Mouse (Mus musculus) hindbrain, embryonic 12.5 days (tissue): Measurements from ENCODE around the gene Map2k6. TPM values are rescaled to one million over a fixed set of nuclear protein-coding genes. Genes with fewer than 3 reads are reported as not detected.

Experiments used
- ATAC-seq: fragments of 200-750 bp; cut with Nextera tagmentation; 2 replicates; pipeline ENCODE4 v1.8.0; 2017; ENCODE audit warnings: moderate TSS enrichment; ENCODE audit not compliant: low FRiP score
- H3K27ac ChIP-seq: fragments of 300-500 bp; sonication (generic); 2 replicates; pipeline ENCODE4 v1.5.1; 2016; ENCODE audit warnings: mild to moderate bottlenecking
- H3K27me3 ChIP-seq: fragments of 300-500 bp; sonication (generic); 2 replicates; pipeline ENCODE4 v1.6.1; 2016; ENCODE audit warnings: mild to moderate bottlenecking
- H3K36me3 ChIP-seq: fragments of 300-500 bp; sonication (generic); 2 replicates; pipeline ENCODE4 v1.6.1; 2016; ENCODE audit warnings: mild to moderate bottlenecking
- H3K4me1 ChIP-seq: fragments of 300-500 bp; sonication (generic); 2 replicates; pipeline ENCODE4 v1.6.1; 2016
- H3K4me2 ChIP-seq: fragments of 300-500 bp; sonication (generic); replicated peaks from 2 replicates; pipeline ENCODE4 v1.6.1; 2016; ENCODE audit warnings: mild to moderate bottlenecking
- H3K4me3 ChIP-seq: fragments of 300-500 bp; sonication (generic); 2 replicates; pipeline ENCODE4 v1.5.1; 2016; ENCODE audit warnings: mild to moderate bottlenecking
- H3K9ac ChIP-seq: fragments of 300-500 bp; sonication (generic); 2 replicates; pipeline ENCODE4 v1.6.1; 2016; ENCODE audit warnings: mild to moderate bottlenecking, moderate library complexity
- H3K9me3 ChIP-seq: fragments of 300-500 bp; sonication (generic); replicated peaks from 2 replicates; pipeline ENCODE4 v1.6.1; 2016; ENCODE audit warnings: mild to moderate bottlenecking
- WGBS: fragments of 180-500 bp; shearing (Covaris S2); methylation state at CpG from one replicate; pipeline ENCODE4 v1.1.7; 2016; 5-methylcytosine and 5-hydroxymethylcytosine counted together
- polyA plus RNA-seq: library from polyadenylated mRNA; unstranded; fragments of >200 nt; fragmentation: Nextera tagmentation; extraction: Ambion mirVana; gene quantifications from 2 replicates; pipeline ENCODE4 v1.2.1, GENCODE M21; 2016

The Map2k6 gene
- polyA plus RNA-seq, 1 experiment from 2014 or later, result 27.8 TPM

DNA sequence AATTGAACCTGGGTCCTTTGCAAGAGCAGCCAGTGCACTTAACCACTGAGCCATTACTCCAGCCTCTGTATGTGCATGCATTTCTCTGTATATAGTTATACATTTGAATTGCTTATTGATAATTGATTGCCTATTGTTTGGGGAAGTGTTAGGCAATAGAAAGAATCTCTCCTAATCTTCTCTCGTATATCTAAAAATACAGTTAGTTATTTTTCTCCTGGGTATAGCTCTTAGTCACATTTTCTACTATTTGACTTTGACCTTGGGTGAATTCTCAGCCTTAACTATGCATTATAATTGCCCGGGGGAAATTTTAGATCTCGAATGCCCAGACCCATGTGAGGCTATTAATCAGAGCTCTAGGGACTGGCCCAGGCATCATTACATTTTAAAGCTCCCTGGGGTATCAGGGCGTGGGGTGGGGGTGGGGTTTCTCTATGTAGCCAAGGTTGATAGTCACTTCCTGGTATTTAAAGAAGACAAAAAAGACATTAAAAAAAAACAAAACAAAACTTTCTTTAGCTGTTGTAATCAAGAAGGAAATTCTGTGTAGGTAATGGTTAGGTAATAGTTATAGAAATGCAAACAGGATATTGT lies 39.9 kb downstream of the Map2k6 start:
- Histone ChIP-seq H3K4me2 (no peak overlapping the region), H3K4me3 (no peak overlapping the region), H3K36me3 (0 out of 2 replicates have a peak, but pooled peaks cover 2% of the 10 kb centered on the region), H3K9ac (no peak overlapping the region), H3K4me1 (peaks cover 11% of the 10 kb centered on the region), H3K27me3 (no peaks in the 10 kb centered on the region), H3K27ac (no peak overlapping the region), H3K9me3 (0 out of 2 replicates have a peak, but pooled peaks cover 3% of the 10 kb centered on the region)
- no peak for ATAC-seq
- 63% methylated on average over 4 of the region's 4 CpGs for WGBS

DNA sequence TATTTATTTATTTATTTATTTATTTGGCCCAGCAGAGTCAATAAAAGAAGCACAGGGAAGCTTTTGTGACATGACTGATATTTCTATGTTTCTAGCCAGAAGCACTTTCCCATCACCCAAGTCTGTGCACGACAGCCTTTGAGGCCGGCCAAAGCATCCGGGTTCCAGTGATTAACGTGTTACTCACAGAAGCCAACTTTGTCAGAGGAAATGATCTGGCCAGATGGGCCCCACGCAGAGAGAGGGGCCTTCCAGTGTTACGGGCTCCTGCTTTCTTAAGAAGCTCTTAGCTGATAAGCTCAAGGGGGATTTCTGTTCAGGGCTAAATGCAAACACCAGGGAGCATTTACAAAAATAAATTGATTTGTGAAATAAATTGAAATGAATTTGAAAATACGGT lies 40.4 kb downstream of the Map2k6 start:
- no peak overlapping the region for H3K9ac ChIP-seq
- H3K9me3 ChIP-seq, result 0 out of 2 replicates have a peak, but pooled peaks cover 3% of the 10 kb centered on the region
- H3K4me2 ChIP-seq, result no peak overlapping the region
- 64% methylated on average over 7 of the region's 7 CpGs for WGBS
- ATAC-seq, result no peak
- no peak overlapping the region for H3K4me3 ChIP-seq
- 0 out of 2 replicates have a peak, but pooled peaks cover 2% of the 10 kb centered on the region for H3K36me3 ChIP-seq
- H3K27me3 ChIP-seq, result no peaks in the 10 kb centered on the region
- peaks cover 11% of the 10 kb centered on the region for H3K4me1 ChIP-seq
- H3K27ac ChIP-seq, result no peak overlapping the region

DNA sequence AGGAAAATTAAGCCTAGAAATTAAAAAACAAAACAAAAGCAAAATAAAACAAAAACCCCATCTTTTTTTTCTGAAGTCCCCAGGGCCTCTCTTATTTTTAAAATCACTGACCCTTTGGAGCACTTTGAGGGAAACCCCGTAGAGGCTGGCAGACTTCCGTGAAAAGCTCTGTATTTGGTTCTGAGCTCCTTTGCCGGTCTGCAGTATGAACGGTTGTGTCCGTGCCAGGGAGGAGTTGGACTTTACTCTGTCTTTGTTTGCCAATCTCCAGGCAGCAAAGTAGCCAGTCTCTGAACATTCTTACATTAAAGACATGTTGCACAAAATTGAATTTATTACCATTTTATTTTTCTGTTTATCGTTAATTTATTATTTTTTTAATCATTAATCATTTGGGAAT lies 45.7 kb downstream of the Map2k6 start:
- H3K36me3 ChIP-seq, result no peaks in the 10 kb centered on the region
- 0 out of 2 replicates have a peak, but pooled peaks cover 9% of the 10 kb centered on the region for H3K27me3 ChIP-seq
- H3K27ac ChIP-seq, result no peak overlapping the region
- H3K9ac ChIP-seq, result no peak overlapping the region
- no peak overlapping the region for H3K4me3 ChIP-seq
- H3K9me3 ChIP-seq, result 0 out of 2 replicates have a peak, but pooled peaks cover 3% of the 10 kb centered on the region
- no peak overlapping the region for H3K4me2 ChIP-seq
- 83% methylated on average over 6 of the region's 6 CpGs for WGBS
- no peak for ATAC-seq
- H3K4me1 ChIP-seq, result peaks cover 23% of the 10 kb centered on the region

DNA sequence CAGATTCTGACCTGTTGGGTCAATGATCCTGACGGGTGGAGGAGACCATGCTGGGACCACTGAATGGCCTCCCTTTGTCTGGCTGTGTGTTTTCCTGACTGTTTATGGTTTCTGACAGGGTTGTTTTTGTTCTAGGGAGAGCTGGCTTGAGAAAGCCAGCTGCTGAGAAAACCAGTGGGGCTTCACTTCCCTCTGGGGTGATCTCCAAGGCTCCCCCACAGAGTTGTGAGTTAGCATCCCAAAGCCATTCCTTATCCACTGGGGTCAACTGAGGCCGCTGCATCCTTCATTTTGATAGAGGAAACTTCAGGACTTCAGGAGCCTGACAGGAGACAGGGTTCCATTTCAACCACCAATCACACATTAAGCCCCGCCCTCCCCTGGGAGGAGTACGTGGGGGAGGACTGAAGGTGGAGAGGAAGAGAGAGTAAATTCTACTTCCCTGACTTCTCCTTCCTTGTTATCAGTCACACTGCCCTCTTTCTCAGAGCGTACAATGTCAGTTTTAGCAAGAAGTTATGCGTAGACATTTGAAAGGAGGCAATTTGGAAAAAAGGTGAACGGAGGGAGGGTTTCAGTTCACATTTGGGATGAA lies 49.3 kb downstream of the Map2k6 start:
- H3K4me2 ChIP-seq, result peak overlapping the region; percentile 46
- H3K4me3 ChIP-seq, result peak overlapping the region; percentile 14; the same call in 1 of the 2 replicates
- H3K9me3 ChIP-seq, result no peaks in the 10 kb centered on the region
- H3K27ac ChIP-seq, result no peak overlapping the region
- 0 out of 2 replicates have a peak, but pooled peaks cover 12% of the 10 kb centered on the region for H3K27me3 ChIP-seq
- H3K9ac ChIP-seq, result no peak overlapping the region
- H3K36me3 ChIP-seq, result no peaks in the 10 kb centered on the region
- ATAC-seq, result no peak
- WGBS, result 3% methylated on average over 7 of the region's 7 CpGs
- peaks cover 40% of the 10 kb centered on the region for H3K4me1 ChIP-seq

DNA sequence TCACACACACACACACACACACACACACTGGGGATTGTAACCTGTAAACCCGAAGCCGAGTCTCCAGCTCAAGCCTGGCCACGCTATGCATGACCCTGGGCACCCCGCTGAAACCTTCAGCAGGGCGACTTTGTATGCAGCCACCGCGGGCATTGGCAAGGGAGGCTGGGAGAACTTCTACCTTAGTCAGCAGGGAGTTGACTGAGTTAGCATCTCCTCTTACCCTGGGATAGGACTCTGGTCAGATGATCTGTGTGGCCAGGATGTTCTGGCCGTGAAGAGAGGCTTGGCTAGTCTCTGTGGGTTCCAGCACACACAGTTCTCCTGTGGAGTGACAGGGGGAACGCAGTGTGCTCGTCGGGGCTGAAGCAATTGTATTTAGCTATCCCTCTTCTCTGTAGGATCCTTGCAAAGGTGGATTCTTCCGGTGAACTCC lies 49.8 kb downstream of the Map2k6 start:
- ATAC-seq, result peak; percentile 47; the same call in 1 of the 2 replicates
- WGBS, result 1% methylated on average over 12 of the region's 12 CpGs

DNA sequence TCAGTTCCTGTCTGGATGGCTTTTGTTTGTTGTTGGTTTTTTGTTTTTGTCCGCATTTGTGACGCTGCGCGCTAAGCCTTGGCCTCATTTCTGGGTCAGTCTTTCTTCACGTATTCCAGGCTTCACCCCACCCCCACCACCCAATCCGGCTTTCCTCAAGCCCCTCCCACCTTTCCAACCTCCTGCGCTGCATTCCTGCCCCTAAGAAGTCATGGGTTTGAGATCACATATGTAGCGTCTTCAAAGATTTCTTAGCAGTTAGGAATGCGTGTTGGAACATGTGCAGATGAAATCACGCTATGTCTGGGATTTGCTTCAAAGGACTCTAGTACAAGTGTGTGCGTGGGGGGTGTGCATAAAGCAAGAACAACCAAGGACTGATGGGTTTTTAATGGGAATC lies 50.3 kb downstream of the Map2k6 start:
- Histone ChIP-seq H3K4me1 (peaks cover 40% of the 10 kb centered on the region), H3K9me3 (no peaks in the 10 kb centered on the region), H3K9ac (no peak overlapping the region), H3K27me3 (peaks cover 16% of the 10 kb centered on the region; the same call in 1 of the 2 replicates), H3K4me2 (peak overlapping the region; percentile 46), H3K27ac (no peak overlapping the region), H3K4me3 (peak overlapping the region; percentile 14), H3K36me3 (0 out of 2 replicates have a peak, but pooled peaks cover 6% of the 10 kb centered on the region)
- peak; percentile 24; the same call in 1 of the 2 replicates for ATAC-seq
- WGBS, result 7% methylated on average over 11 of the region's 11 CpGs

More for the DNA sequence above, 49.8 kb downstream of the Map2k6 start:
- Histone ChIP-seq H3K9ac (no peak overlapping the region), H3K4me3 (peak overlapping the region; percentile 14), H3K27me3 (peaks cover 13% of the 10 kb centered on the region; the same call in 1 of the 2 replicates), H3K27ac (no peak overlapping the region), H3K9me3 (no peaks in the 10 kb centered on the region), H3K4me2 (peak overlapping the region; percentile 46), H3K36me3 (0 out of 2 replicates have a peak, but pooled peaks cover 5% of the 10 kb centered on the region), H3K4me1 (peaks cover 40% of the 10 kb centered on the region)

DNA sequence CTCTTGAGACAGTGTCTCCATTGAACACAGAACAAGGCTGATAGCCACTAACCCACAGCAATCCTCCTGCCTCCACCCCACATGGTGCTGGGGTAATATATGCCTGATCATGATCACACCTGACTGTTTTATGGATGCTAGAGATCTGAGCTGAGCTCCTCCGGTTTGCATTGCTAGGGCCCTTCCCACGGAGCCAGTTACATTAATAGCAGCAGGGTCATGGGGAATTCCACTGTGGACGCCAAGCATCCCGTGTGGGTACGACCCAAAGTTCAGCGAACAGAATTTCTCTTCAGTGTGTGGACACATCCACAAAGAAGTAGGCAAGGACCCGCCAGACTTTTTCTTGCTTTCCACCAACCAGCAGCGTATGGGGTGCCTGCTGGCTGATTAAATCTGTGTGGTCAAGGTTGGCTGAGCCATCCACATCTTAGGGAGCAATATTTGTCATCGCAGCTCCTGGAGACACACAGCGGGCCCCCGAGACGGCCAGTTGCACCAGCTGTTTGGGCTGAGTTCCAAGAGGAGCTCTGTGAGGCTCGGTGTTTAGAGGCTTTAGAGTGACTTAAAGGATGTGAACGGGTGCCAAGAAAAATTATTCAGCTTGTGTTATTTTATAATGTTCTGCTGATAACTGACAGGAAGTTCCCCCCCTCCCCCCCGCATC lies 51.3 kb downstream of the Map2k6 start:
- Histone ChIP-seq H3K4me2 (no peak overlapping the region), H3K9ac (no peak overlapping the region), H3K4me1 (peaks cover 40% of the 10 kb centered on the region), H3K27ac (0 out of 2 replicates have a peak overlapping the region, but pooled peaks have one; percentile 2), H3K4me3 (no peak overlapping the region), H3K9me3 (no peaks in the 10 kb centered on the region), H3K27me3 (peaks cover 16% of the 10 kb centered on the region; the same call in 1 of the 2 replicates), H3K36me3 (0 out of 2 replicates have a peak, but pooled peaks cover 6% of the 10 kb centered on the region)
- ATAC-seq, result no peak
- 60% methylated on average over 15 of the region's 15 CpGs for WGBS

DNA sequence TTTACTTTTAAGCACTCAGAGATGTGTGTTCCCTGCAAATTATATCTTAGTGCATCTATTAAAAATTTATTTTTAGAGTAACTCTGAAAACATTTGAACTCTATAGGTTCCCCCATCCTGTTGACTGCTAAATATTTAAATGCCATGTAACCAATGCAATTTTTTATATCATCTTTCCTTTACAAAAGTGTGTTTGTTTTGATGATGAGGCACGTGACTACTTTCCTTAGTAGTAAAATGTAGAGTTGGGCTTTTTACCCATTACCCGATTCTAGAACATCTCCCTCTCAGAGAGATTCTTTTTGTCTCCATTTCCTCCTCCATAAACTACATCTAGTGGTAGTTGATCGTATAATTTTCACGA lies 51.8 kb downstream of the Map2k6 start:
- no peak overlapping the region for H3K4me2 ChIP-seq
- H3K9ac ChIP-seq, result no peak overlapping the region
- peaks cover 41% of the 10 kb centered on the region for H3K4me1 ChIP-seq
- H3K9me3 ChIP-seq, result no peaks in the 10 kb centered on the region
- H3K36me3 ChIP-seq, result 0 out of 2 replicates have a peak, but pooled peaks cover 6% of the 10 kb centered on the region
- peaks cover 16% of the 10 kb centered on the region; the same call in 1 of the 2 replicates for H3K27me3 ChIP-seq
- no peak overlapping the region for H3K4me3 ChIP-seq
- ATAC-seq, result no peak
- WGBS, result 95% methylated on average over 4 of the region's 4 CpGs
- H3K27ac ChIP-seq, result no peak overlapping the region

DNA sequence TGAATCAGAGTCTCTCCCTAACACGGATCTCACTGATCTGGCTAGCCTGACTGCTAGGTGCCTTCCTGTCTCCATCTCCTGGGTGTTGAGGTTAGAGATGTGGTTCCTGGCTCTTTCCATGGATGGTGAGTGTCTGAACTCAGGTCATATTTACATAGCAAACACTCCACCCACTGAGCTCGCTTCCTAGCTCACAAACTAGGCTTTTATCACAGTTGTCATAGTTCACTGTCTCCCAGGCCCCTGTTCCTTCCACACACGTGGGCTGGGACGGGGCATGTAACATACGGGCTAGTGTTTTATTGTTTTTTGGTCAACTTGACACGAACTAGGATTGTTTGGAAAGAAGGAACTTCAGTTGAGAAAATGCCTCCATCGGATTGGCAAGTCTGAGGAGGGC lies 52.7 kb downstream of the Map2k6 start:
- H3K27me3 ChIP-seq, result peaks cover 10% of the 10 kb centered on the region; the same call in 1 of the 2 replicates
- H3K9ac ChIP-seq, result no peak overlapping the region
- WGBS, result 68% methylated on average over 7 of the region's 7 CpGs
- H3K4me3 ChIP-seq, result no peak overlapping the region
- peaks cover 45% of the 10 kb centered on the region for H3K4me1 ChIP-seq
- H3K36me3 ChIP-seq, result 0 out of 2 replicates have a peak, but pooled peaks cover 6% of the 10 kb centered on the region
- H3K27ac ChIP-seq, result no peak overlapping the region
- no peak overlapping the region for H3K4me2 ChIP-seq
- no peak for ATAC-seq
- no peaks in the 10 kb centered on the region for H3K9me3 ChIP-seq

DNA sequence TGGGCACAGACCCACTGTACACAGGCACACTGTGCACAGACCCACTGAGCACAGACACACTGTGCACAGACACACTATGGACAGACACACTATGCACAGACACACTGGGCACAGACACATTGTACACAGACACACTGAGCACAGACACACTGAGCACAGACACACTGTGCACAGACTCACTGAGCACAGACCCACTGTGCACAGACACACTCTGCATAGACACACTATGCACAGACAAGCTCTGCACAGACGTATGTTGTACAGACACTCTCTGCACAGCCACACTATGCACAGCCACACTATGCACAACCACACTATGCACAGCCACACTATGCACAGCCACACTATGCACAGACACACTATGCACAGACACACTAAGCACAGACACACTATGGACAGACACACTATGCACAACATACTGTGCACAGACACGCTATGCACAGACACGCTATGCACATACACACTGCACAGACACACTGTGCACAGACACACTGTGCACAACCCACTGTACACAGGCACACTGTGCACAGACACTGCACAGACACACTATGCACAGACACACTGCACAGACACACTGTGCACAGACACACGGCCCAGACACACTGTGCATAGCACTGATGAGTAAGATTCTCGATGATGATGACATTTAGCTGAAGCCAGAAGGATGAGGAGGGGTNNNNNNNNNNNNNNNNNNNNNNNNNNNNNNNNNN lies 54.7 kb downstream of the Map2k6 start:
- Histone ChIP-seq H3K4me2 (no peak overlapping the region), H3K27ac (no peak overlapping the region), H3K4me1 (peaks cover 32% of the 10 kb centered on the region), H3K9ac (no peak overlapping the region), H3K4me3 (no peak overlapping the region), H3K27me3 (peaks cover 7% of the 10 kb centered on the region; the same call in 1 of the 2 replicates), H3K9me3 (no peaks in the 10 kb centered on the region), H3K36me3 (0 out of 2 replicates have a peak, but pooled peaks cover 6% of the 10 kb centered on the region)
- WGBS, result 96% methylated on average over 5 of the region's 5 CpGs
- peak; percentile 49; the same call in 1 of the 2 replicates for ATAC-seq

DNA sequence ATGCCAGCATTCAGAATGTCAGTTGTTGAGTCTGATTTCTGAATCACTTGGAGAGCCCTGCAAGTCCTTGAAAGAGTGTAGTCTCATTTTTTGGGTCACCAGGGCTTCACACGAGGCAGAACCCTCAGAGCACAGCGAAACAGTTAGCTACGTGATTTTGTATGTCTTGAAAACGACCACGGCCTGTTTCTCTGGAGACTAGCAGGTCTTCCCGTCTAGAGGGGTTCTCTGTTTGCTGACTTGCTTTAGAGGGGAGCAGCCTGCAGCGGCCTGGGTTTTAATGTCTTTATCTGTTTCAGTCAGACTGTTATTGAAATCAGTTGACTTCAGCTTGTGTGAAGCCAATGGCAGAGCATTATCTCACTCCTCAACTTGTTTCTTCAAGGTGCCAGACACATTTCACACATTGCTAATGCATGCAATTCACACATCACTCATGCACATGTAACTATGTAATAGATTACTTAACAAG lies 58.6 kb downstream of the Map2k6 start:
- Histone ChIP-seq H3K4me3 (no peak overlapping the region), H3K36me3 (0 out of 2 replicates have a peak, but pooled peaks cover 6% of the 10 kb centered on the region), H3K9ac (no peak overlapping the region), H3K27me3 (peaks cover 4% of the 10 kb centered on the region; the same call in 1 of the 2 replicates), H3K27ac (no peak overlapping the region), H3K4me1 (peaks cover 20% of the 10 kb centered on the region), H3K9me3 (no peaks in the 10 kb centered on the region), H3K4me2 (no peak overlapping the region)
- WGBS, result 76% methylated on average over 7 of the region's 7 CpGs
- ATAC-seq, result no peak
